Mouse (Mus musculus): ENCODE measurements around the gene Slc38a9.

- TF ChIP-seq CTCF (IDR thresholded peaks at IDR 0.05; ENCODE audit: borderline replicate concordance, control insufficient read depth, extremely low read depth, insufficient read depth, low read length, poor library complexity) (no peak), POLR2A (IDR thresholded peaks at IDR 0.05; ENCODE audit: control insufficient read depth, extremely low read depth, insufficient read depth, low read length, poor library complexity) (no peak)
Measured at GRCm38 (mm10) chr13:112743647-112744046, 83.1 kb downstream of the Slc38a9 start.
